ENCODE assay signal across 25 mouse cellular contexts in genomic region chr1:94355873-94356272, GRCm38 (mm10).
DNase-seq lines count a peak whose midpoint lies in the region; ATAC-seq and TF ChIP-seq lines count a peak whose summit lies in the region.
"Had no signal": no experiment of that assay in that cellular context is flagged by ENCODE, and none has a peak within 500 bp of the region (broad histone marks: within the 10 kb centered on the region; RNA-seq: fewer than 3 reads in every experiment).

No protein-coding gene starts in this region.

- no peak overlapping the region for H3K27ac ChIP-seq in embryonic facial prominence, embryonic 14.5 days (replicated peaks; ENCODE audit: low read depth, low read length)
- H3K27ac ChIP-seq in embryonic facial prominence, embryonic 10.5 days (replicated peaks): no peak overlapping the region
- no peak overlapping the region for H3K27ac ChIP-seq in hindbrain, embryonic 16.5 days (ENCODE audit: low read depth, low read length)
- no peak overlapping the region for H3K27ac ChIP-seq in hindbrain, embryonic 10.5 days
- H3K27ac ChIP-seq in MEL (ENCODE audit: control insufficient read depth, low read depth, low read length): no peak overlapping the region
- H3K27ac ChIP-seq: embryonic facial prominence, embryonic 12.5 days; embryonic facial prominence, embryonic 15.5 days; forebrain, embryonic 10.5 days; forebrain, embryonic 12.5 days; forebrain, embryonic 15.5 days had no signal

- H3K27me3 ChIP-seq in embryonic facial prominence, embryonic 14.5 days (replicated peaks; ENCODE audit: control insufficient read depth, insufficient read depth, low read length): no peaks in the 10 kb centered on the region
- no peaks in the 10 kb centered on the region for H3K27me3 ChIP-seq in embryonic facial prominence, embryonic 10.5 days (replicated peaks; ENCODE audit: low read depth, poor library complexity, severe bottlenecking)
- H3K27me3 ChIP-seq in hindbrain, embryonic 16.5 days (replicated peaks; ENCODE audit: control insufficient read depth, insufficient read depth, low read length): no peaks in the 10 kb centered on the region
- H3K27me3 ChIP-seq in hindbrain, embryonic 10.5 days (ENCODE audit: insufficient read depth, poor library complexity, severe bottlenecking): no peaks in the 10 kb centered on the region
- no peaks in the 10 kb centered on the region for H3K27me3 ChIP-seq in MEL (ENCODE audit: control insufficient read depth in 1 of 2, insufficient read depth in 2 of 2, low read length in 2 of 2)
- H3K27me3 ChIP-seq: CH12.LX; embryonic facial prominence, embryonic 12.5 days; embryonic facial prominence, embryonic 15.5 days; forebrain, embryonic 12.5 days; forebrain, embryonic 15.5 days had no signal

- peak; percentile 60 to 67; a peak in 2 of 4 replicates for TF ChIP-seq EP300 in MEL (IDR thresholded peaks at IDR 0.05; ENCODE audit: low read depth in 1 of 2, low read length in 2 of 2)

- H3K79me2 ChIP-seq in MEL (ENCODE audit: control insufficient read depth, insufficient read depth, low read length, poor library complexity): no peaks in the 10 kb centered on the region

- ATAC-seq in embryonic facial prominence, embryonic 14.5 days (ENCODE audit: low read depth): no peak; the same call in 1 of the 2 replicates
- ATAC-seq in hindbrain, embryonic 16.5 days: 0 out of 2 replicates have a peak, but pooled peaks have one; percentile 20
- ATAC-seq: CD4-positive, CD25-positive, alpha-beta regulatory T cell, adult 4 months; forebrain, embryonic 15.5 days had no signal

- no peaks in the 10 kb centered on the region for H3K9me3 ChIP-seq in embryonic facial prominence, embryonic 14.5 days (ENCODE audit: control insufficient read depth, low read length)
- no peaks in the 10 kb centered on the region for H3K9me3 ChIP-seq in embryonic facial prominence, embryonic 10.5 days
- H3K9me3 ChIP-seq in hindbrain, embryonic 16.5 days (ENCODE audit: control insufficient read depth, low read length): no peaks in the 10 kb centered on the region
- H3K9me3 ChIP-seq in hindbrain, embryonic 10.5 days: no peaks in the 10 kb centered on the region
- H3K9me3 ChIP-seq in MEL (replicated peaks; ENCODE audit: insufficient read depth, low read length): no peaks in the 10 kb centered on the region
- H3K9me3 ChIP-seq: embryonic facial prominence, embryonic 12.5 days; embryonic facial prominence, embryonic 15.5 days; forebrain, embryonic 10.5 days; forebrain, embryonic 12.5 days; forebrain, embryonic 15.5 days; G1E had no signal

- no peak for TF ChIP-seq RAD21 in MEL (IDR thresholded peaks at IDR 0.05; ENCODE audit: low read depth, low read length)

- DNase-seq in embryonic facial prominence, embryonic 14.5 days (ENCODE audit: low spot score): peak; percentile 2
- no peak for DNase-seq in embryonic facial prominence, embryonic 10.5 days (ENCODE audit: low spot score)
- DNase-seq in hindbrain, embryonic 10.5 days (ENCODE audit: low spot score): no peak
- DNase-seq in MEL (ENCODE audit: low read depth, low spot score): no peak
- DNase-seq in heart, postnatal 25 days (ENCODE audit: low spot score): no peak
- DNase-seq: adrenal gland, adult 2 months; adrenal gland, postnatal 10 days; adrenal gland, postnatal 25 days; B cell, adult 2 months; cerebellum, adult 11-12 months; cerebellum, adult 2 months; cerebellum, adult 9-10 months; cerebellum, postnatal 10 days; cerebellum, postnatal 36 days; embryo, embryonic 11 days had no signal

- no peak overlapping the region for H3K9ac ChIP-seq in embryonic facial prominence, embryonic 14.5 days (ENCODE audit: low read depth, low read length)
- no peak overlapping the region for H3K9ac ChIP-seq in hindbrain, embryonic 16.5 days (ENCODE audit: low read depth, low read length)
- H3K9ac ChIP-seq in MEL (ENCODE audit: control insufficient read depth, low read depth, low read length, poor library complexity, severe bottlenecking): no peak overlapping the region
- H3K9ac ChIP-seq: embryonic facial prominence, embryonic 12.5 days; embryonic facial prominence, embryonic 15.5 days; forebrain, embryonic 12.5 days; forebrain, embryonic 15.5 days had no signal

- no peak for TF ChIP-seq CTCF in MEL (IDR thresholded peaks at IDR 0.05 in 2 of 3, conservative IDR thresholded peaks at IDR 0.05 in 1 of 3; ENCODE audit: control insufficient read depth in 1 of 3, insufficient read depth in 1 of 3, low read depth in 2 of 3, low read length in 3 of 3, poor library complexity in 1 of 3, severe bottlenecking in 1 of 3)

- no peak overlapping the region for H3K4me2 ChIP-seq in embryonic facial prominence, embryonic 14.5 days (ENCODE audit: low read depth, low read length)
- H3K4me2 ChIP-seq in hindbrain, embryonic 16.5 days (ENCODE audit: low read length): no peak overlapping the region
- H3K4me2 ChIP-seq: embryonic facial prominence, embryonic 12.5 days; embryonic facial prominence, embryonic 15.5 days; forebrain, embryonic 12.5 days; forebrain, embryonic 15.5 days had no signal

- intact Hi-C loops in heart, postnatal 25 days (cut with DNase I): no loop called here

- TF ChIP-seq POLR2A in MEL (IDR thresholded peaks at IDR 0.05; ENCODE audit: control insufficient read depth in 1 of 2, insufficient read depth in 1 of 2, low read depth in 1 of 2, low read length in 2 of 2, poor library complexity in 1 of 2): no peak

- 42% methylated on average over 3 of the region's 3 CpGs for WGBS in embryonic facial prominence, embryonic 14.5 days
- 66% methylated on average over 3 of the region's 3 CpGs for WGBS in embryonic facial prominence, embryonic 10.5 days
- WGBS in hindbrain, embryonic 16.5 days: 53% methylated on average over 3 of the region's 3 CpGs
- 85% methylated on average over 3 of the region's 3 CpGs for WGBS in hindbrain, embryonic 10.5 days

- no peaks in the 10 kb centered on the region for H3K4me1 ChIP-seq in embryonic facial prominence, embryonic 14.5 days (ENCODE audit: control insufficient read depth, insufficient read depth, low read length)
- H3K4me1 ChIP-seq in embryonic facial prominence, embryonic 10.5 days: no peaks in the 10 kb centered on the region
- no peaks in the 10 kb centered on the region for H3K4me1 ChIP-seq in hindbrain, embryonic 16.5 days (ENCODE audit: control insufficient read depth, insufficient read depth, low read depth, low read length)
- H3K4me1 ChIP-seq in hindbrain, embryonic 10.5 days (replicated peaks): no peaks in the 10 kb centered on the region
- H3K4me1 ChIP-seq in MEL (ENCODE audit: control insufficient read depth in 1 of 2, insufficient read depth in 2 of 2, low read length in 2 of 2): peaks cover 0 to 6% of the 10 kb centered on the region in 2 experiments; a peak in 1 of 4 replicates
- H3K4me1 ChIP-seq: embryonic facial prominence, embryonic 12.5 days; embryonic facial prominence, embryonic 15.5 days; forebrain, embryonic 10.5 days; forebrain, embryonic 12.5 days; forebrain, embryonic 15.5 days had no signal

- no peaks in the 10 kb centered on the region for H3K36me3 ChIP-seq in embryonic facial prominence, embryonic 14.5 days (ENCODE audit: control insufficient read depth, insufficient read depth, low read length)
- no peaks in the 10 kb centered on the region for H3K36me3 ChIP-seq in embryonic facial prominence, embryonic 10.5 days (replicated peaks)
- no peaks in the 10 kb centered on the region for H3K36me3 ChIP-seq in hindbrain, embryonic 16.5 days (ENCODE audit: control insufficient read depth, insufficient read depth, low read length)
- no peaks in the 10 kb centered on the region for H3K36me3 ChIP-seq in hindbrain, embryonic 10.5 days
- H3K36me3 ChIP-seq in MEL (ENCODE audit: control insufficient read depth in 1 of 2, insufficient read depth in 2 of 2, low read length in 2 of 2): peaks cover 0 to 11% of the 10 kb centered on the region in 2 experiments; a peak in 2 of 4 replicates
- H3K36me3 ChIP-seq: embryonic facial prominence, embryonic 12.5 days; embryonic facial prominence, embryonic 15.5 days; forebrain, embryonic 10.5 days; forebrain, embryonic 12.5 days; forebrain, embryonic 15.5 days; G1E had no signal

- no peak overlapping the region for H3K4me3 ChIP-seq in embryonic facial prominence, embryonic 14.5 days (ENCODE audit: low read depth, low read length)
- no peak overlapping the region for H3K4me3 ChIP-seq in embryonic facial prominence, embryonic 10.5 days
- no peak overlapping the region for H3K4me3 ChIP-seq in hindbrain, embryonic 16.5 days (ENCODE audit: low read length)
- no peak overlapping the region for H3K4me3 ChIP-seq in hindbrain, embryonic 10.5 days
- no peak overlapping the region for H3K4me3 ChIP-seq in MEL (ENCODE audit: control insufficient read depth in 1 of 2, insufficient read depth in 1 of 2, low read depth in 2 of 2, low read length in 2 of 2)
- H3K4me3 ChIP-seq: embryonic facial prominence, embryonic 12.5 days; embryonic facial prominence, embryonic 15.5 days; erythroblast, embryonic 14.5 days; forebrain, embryonic 10.5 days; forebrain, embryonic 12.5 days; forebrain, embryonic 15.5 days had no signal

TF ChIP-seq in MEL, 35 proteins besides CTCF, POLR2A, EP300 and RAD21:
- TF ChIP-seq MXI1 (IDR thresholded peaks at IDR 0.05; ENCODE audit: low read depth, low read length) (no peak), MYC (IDR thresholded peaks at IDR 0.05; ENCODE audit: low read depth, low read length) (no peak), HCFC1 (IDR thresholded peaks at IDR 0.05; ENCODE audit: low read depth, low read length) (no peak), UBTF (IDR thresholded peaks at IDR 0.05; ENCODE audit: borderline replicate concordance, insufficient read depth, low read depth, low read length) (no peak), ETS1 (IDR thresholded peaks at IDR 0.05; ENCODE audit: low read depth, low read length) (peak; percentile 72), CHD2 (IDR thresholded peaks at IDR 0.05; ENCODE audit: low read length) (no peak), TCF12 (IDR thresholded peaks at IDR 0.05; ENCODE audit: low read depth, low read length) (peak; percentile 78; the same call in 1 of the 2 replicates), GATA1 (IDR thresholded peaks at IDR 0.05; ENCODE audit: low read depth, low read length) (peak; percentile 56; the same call in 1 of the 2 replicates)
